Mouse (Mus musculus): ENCODE measurements around the gene Hmg20b. TPM values are rescaled to one million over a fixed set of nuclear protein-coding genes. Genes with fewer than 3 reads are reported as not detected.

Gene Hmg20b
- 49.5 and 63.8 TPM in 2 replicates for polyA plus RNA-seq (2012; rRNA removed)

GRCm38 (mm10) chr10:81350351-81351063 lies at the start of gene Hmg20b:
Hmg20b (minus strand) TSS chr10:81350480.
- TF ChIP-seq CTCF (IDR thresholded peaks at IDR 0.05; ENCODE audit: borderline replicate concordance, extremely low read depth, insufficient read depth, insufficient read length), result peak; percentile 84
- TF ChIP-seq POLR2A (IDR thresholded peaks at IDR 0.05; ENCODE audit: borderline replicate concordance, extremely low read depth, insufficient read depth, insufficient read length, poor library complexity, severe bottlenecking), result 0 out of 2 replicates have a peak, but pooled peaks have one; percentile 25
- DNase-seq (ENCODE audit: low read depth), result peak; percentile 100

- no peak for DNase-seq (ENCODE audit: low read depth)
- no peak for TF ChIP-seq CTCF (IDR thresholded peaks at IDR 0.05; ENCODE audit: borderline replicate concordance, extremely low read depth, insufficient read depth, insufficient read length)
- TF ChIP-seq POLR2A (IDR thresholded peaks at IDR 0.05; ENCODE audit: borderline replicate concordance, extremely low read depth, insufficient read depth, insufficient read length, poor library complexity, severe bottlenecking), result no peak
Observed at GRCm38 (mm10) chr10:81399798-81400308, 49.6 kb upstream of the Hmg20b start.

GRCm38 (mm10) chr10:81399296-81399695 lies 49.0 kb upstream of the Hmg20b start:
- no peak for DNase-seq (ENCODE audit: low read depth)

GRCm38 (mm10) chr10:81396749-81397148 lies 46.5 kb upstream of the Hmg20b start:
- DNase-seq (ENCODE audit: low read depth), result no peak
- no peak for TF ChIP-seq POLR2A (IDR thresholded peaks at IDR 0.05; ENCODE audit: borderline replicate concordance, extremely low read depth, insufficient read depth, insufficient read length, poor library complexity, severe bottlenecking)
- TF ChIP-seq CTCF (IDR thresholded peaks at IDR 0.05; ENCODE audit: borderline replicate concordance, extremely low read depth, insufficient read depth, insufficient read length), result no peak

More at GRCm38 (mm10) chr10:81399296-81399695, 49.0 kb upstream of the Hmg20b start:
- no peak for TF ChIP-seq CTCF (IDR thresholded peaks at IDR 0.05; ENCODE audit: borderline replicate concordance, extremely low read depth, insufficient read depth, insufficient read length)
- no peak for TF ChIP-seq POLR2A (IDR thresholded peaks at IDR 0.05; ENCODE audit: borderline replicate concordance, extremely low read depth, insufficient read depth, insufficient read length, poor library complexity, severe bottlenecking)

- DNase-seq (ENCODE audit: low read depth), result no peak
- TF ChIP-seq CTCF (IDR thresholded peaks at IDR 0.05; ENCODE audit: borderline replicate concordance, extremely low read depth, insufficient read depth, insufficient read length) (no peak), POLR2A (IDR thresholded peaks at IDR 0.05; ENCODE audit: borderline replicate concordance, extremely low read depth, insufficient read depth, insufficient read length, poor library complexity, severe bottlenecking) (no peak)
Observed at GRCm38 (mm10) chr10:81395865-81396264, 45.6 kb upstream of the Hmg20b start.

GRCm38 (mm10) chr10:81395127-81395526 lies 44.8 kb upstream of the Hmg20b start:
- TF ChIP-seq POLR2A (IDR thresholded peaks at IDR 0.05; ENCODE audit: borderline replicate concordance, extremely low read depth, insufficient read depth, insufficient read length, poor library complexity, severe bottlenecking) (no peak), CTCF (IDR thresholded peaks at IDR 0.05; ENCODE audit: borderline replicate concordance, extremely low read depth, insufficient read depth, insufficient read length) (peak; percentile 90)

GRCm38 (mm10) chr10:81393456-81394063 lies 43.3 kb upstream of the Hmg20b start:
- TF ChIP-seq CTCF (IDR thresholded peaks at IDR 0.05; ENCODE audit: borderline replicate concordance, extremely low read depth, insufficient read depth, insufficient read length), result no peak
- TF ChIP-seq POLR2A (IDR thresholded peaks at IDR 0.05; ENCODE audit: borderline replicate concordance, extremely low read depth, insufficient read depth, insufficient read length, poor library complexity, severe bottlenecking), result no peak
- no peak for DNase-seq (ENCODE audit: low read depth)

More at GRCm38 (mm10) chr10:81395127-81395526, 44.8 kb upstream of the Hmg20b start:
- peak; percentile 72 for DNase-seq (ENCODE audit: low read depth)

GRCm38 (mm10) chr10:81392781-81393185 lies 42.5 kb upstream of the Hmg20b start, which contains the start of gene Smim24:
Smim24 (plus strand) TSS chr10:81393051.
- TF ChIP-seq CTCF (IDR thresholded peaks at IDR 0.05; ENCODE audit: borderline replicate concordance, extremely low read depth, insufficient read depth, insufficient read length) (no peak), POLR2A (IDR thresholded peaks at IDR 0.05; ENCODE audit: borderline replicate concordance, extremely low read depth, insufficient read depth, insufficient read length, poor library complexity, severe bottlenecking) (no peak)
- no peak for DNase-seq (ENCODE audit: low read depth)

GRCm38 (mm10) chr10:81392270-81392669 lies 42.0 kb upstream of the Hmg20b start:
- no peak for TF ChIP-seq CTCF (IDR thresholded peaks at IDR 0.05; ENCODE audit: borderline replicate concordance, extremely low read depth, insufficient read depth, insufficient read length)
- no peak for TF ChIP-seq POLR2A (IDR thresholded peaks at IDR 0.05; ENCODE audit: borderline replicate concordance, extremely low read depth, insufficient read depth, insufficient read length, poor library complexity, severe bottlenecking)

GRCm38 (mm10) chr10:81390678-81390965 lies 40.3 kb upstream of the Hmg20b start:
- DNase-seq (ENCODE audit: low read depth), result no peak
- no peak for TF ChIP-seq POLR2A (IDR thresholded peaks at IDR 0.05; ENCODE audit: borderline replicate concordance, extremely low read depth, insufficient read depth, insufficient read length, poor library complexity, severe bottlenecking)
- TF ChIP-seq CTCF (IDR thresholded peaks at IDR 0.05; ENCODE audit: borderline replicate concordance, extremely low read depth, insufficient read depth, insufficient read length), result no peak

More at GRCm38 (mm10) chr10:81392270-81392669, 42.0 kb upstream of the Hmg20b start:
- DNase-seq (ENCODE audit: low read depth), result no peak

GRCm38 (mm10) chr10:81389801-81390677 lies 39.8 kb upstream of the Hmg20b start:
- TF ChIP-seq CTCF (IDR thresholded peaks at IDR 0.05; ENCODE audit: borderline replicate concordance, extremely low read depth, insufficient read depth, insufficient read length), result peak; percentile 96
- TF ChIP-seq POLR2A (IDR thresholded peaks at IDR 0.05; ENCODE audit: borderline replicate concordance, extremely low read depth, insufficient read depth, insufficient read length, poor library complexity, severe bottlenecking), result no peak
- peak; percentile 67 for DNase-seq (ENCODE audit: low read depth)

Measured in brain, embryonic 14.5 days (tissue).